Mouse (Mus musculus) left cerebral cortex, postnatal 14 days (tissue): Measurements from ENCODE around the gene Med9. TPM values are rescaled to one million over a fixed set of nuclear protein-coding genes. Genes with fewer than 3 reads are reported as not detected.

ENCODE experiments used
- DNase-seq, 2 experiments: peaks; one replicate each; pipeline ENCODE4 v3.0.0; 2021 to 2022; ENCODE audit warnings: low spot score in 2 of 2, mixed read lengths in 1 of 2
- intact Hi-C: fragments of 180-260 bp; cut with DNase I; formaldehyde crosslinking; loops from one replicate; pipeline ENCODE4 v1.15.1; 2025
- total RNA-seq, 2 experiments: library from RNA; stranded (reverse); gene quantifications; 2 replicates each; pipeline ENCODE4 v1.2.3; 2021

Med9 gene
- total RNA-seq, 2 experiments from 2014 or later: 34.0 to 34.2 TPM

DNA sequence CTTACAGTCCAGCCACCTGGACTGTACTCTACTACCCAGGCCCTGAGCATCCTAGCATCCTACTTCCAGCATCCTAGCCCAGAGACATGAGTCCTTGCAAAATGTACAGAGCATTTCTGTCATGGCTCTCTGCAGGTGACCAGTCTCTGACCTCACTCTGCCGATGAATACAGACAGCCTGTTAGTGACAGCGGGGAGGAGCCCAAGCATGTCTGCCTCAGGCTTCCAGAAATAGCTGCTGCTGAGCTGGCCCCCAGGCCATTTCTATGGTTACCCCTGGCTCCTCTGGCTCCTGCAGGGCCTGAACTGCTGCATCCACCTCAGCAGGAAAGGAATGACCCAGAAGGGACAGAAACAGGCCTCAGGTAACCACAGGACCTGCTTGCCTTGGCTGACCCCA lies 23.7 kb downstream of the Med9 start:
- intact Hi-C loops: no loop called here
- DNase-seq: no peak

DNA sequence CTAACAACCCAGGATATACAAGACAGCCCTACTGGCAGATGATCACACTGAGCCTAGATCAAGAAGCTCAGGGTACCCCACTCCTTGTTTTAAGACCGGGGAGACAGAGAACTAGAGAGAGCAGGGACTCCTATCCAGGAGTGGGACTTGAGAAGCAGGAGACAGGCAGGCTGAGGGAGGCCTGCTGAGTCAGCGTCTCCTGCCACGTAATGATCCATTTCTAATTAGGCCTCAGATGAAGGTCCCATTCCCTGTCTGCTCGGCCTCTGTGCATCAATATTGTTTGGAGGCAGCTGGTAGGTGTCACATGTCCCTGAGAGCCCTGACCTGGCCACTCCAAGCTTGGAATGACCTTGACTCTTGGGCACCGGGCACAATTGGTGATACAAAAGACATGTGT lies 25.4 kb downstream of the Med9 start:
- no peak for DNase-seq
- intact Hi-C loops: no loop called here

- DNase-seq: no peak
- intact Hi-C loops: no loop called here
Measured at GRCm38 (mm10) chr11:59975241-59975640, 27.2 kb downstream of the Med9 start.

DNA sequence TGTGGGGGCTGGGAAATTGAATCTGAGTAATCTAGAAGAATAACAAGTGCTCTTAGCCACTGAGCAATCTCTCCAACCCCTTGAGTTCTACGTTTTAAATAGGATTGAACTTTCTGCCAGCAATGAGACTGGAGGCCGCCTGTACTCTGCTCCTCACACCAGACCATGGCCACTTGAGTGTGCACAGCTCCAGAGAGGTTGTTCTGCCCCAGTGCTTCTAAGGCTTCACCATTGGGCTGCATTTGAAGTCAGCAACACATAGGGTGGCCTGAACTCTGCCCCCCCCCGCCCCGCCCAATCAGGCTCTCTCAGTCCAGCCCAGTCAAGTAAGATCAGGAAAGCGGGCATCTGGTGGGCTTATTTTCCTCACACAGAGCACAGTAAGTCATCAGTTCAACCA lies 29.8 kb downstream of the Med9 start:
- DNase-seq: no peak
- intact Hi-C loops: no loop called here

DNA sequence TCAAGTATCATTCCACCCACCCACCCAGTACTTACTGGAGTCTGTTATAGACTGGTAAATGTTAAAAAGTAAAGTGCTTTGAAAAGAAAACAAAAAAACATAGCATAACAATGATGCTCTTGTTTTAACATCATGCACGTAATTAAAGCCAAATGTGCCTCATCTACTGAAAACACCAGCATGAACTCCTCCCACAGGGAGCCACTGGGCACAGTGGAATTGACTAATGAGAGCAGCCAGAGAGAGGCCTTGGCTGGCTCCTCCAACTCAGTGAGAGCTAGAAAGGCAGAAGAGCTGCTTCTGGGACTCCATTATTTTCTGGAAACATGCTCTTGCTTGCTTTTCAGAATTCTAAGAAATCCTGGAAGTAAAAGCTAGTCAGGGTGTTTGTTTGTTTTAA lies 41.4 kb downstream of the Med9 start:
- intact Hi-C loops: no loop called here
- no peak for DNase-seq

- intact Hi-C loops: no loop called here
- DNase-seq: no peak
Measured at GRCm38 (mm10) chr11:59991365-59991764, 43.4 kb downstream of the Med9 start.

- intact Hi-C loops: no loop called here
Measured at GRCm38 (mm10) chr11:59994318-59994717, 46.3 kb downstream of the Med9 start.

DNA sequence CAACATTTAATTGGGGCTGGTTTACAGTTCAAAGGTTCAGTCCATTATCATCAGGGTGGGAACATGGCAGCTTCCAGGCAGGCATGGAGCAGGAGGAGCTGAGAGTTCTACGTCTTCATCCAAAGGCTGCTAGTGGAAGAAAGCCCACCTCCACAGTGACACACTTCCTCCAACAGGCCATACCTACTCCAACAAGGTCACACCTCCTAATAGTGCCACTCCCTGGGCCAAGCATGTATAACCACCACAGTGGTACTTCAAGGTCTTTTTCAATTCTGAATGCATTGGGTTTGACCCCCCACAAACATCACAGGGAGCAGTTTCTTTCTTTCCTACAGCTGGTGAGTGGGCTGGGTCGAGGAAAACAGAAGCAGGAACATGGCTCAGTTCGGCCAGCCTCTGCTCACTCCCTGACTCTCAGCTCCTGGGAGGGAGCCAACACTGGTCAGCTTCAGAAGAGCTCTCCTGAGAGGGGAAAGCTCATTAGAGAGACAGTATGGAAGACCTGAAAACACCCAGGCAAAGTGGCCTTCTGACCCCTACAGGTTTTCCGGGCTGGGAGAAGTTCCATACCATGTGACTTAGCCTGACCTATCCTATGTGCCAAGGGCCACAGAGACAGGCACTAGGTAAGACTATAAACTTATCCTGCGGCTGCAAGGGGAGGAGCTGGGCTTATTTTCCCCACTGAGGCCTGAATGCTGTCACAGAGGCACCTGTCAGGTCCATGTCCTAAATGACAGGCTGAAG lies 53.4 kb downstream of the Med9 start:
- DNase-seq: no peak
- intact Hi-C loops: no loop called here

More at GRCm38 (mm10) chr11:59994318-59994717, 46.3 kb downstream of the Med9 start:
- DNase-seq: no peak

GRCm38 (mm10) chr11:60003811-60004210 lies 55.8 kb downstream of the Med9 start:
- intact Hi-C loops: no loop called here
- peak; percentile 17 to 39 for DNase-seq

GRCm38 (mm10) chr11:60004716-60005115 lies 56.7 kb downstream of the Med9 start:
- intact Hi-C loops: no loop called here
- no peak for DNase-seq

- no peak for DNase-seq
- intact Hi-C loops: no loop called here
Measured at GRCm38 (mm10) chr11:60005866-60006265, 57.9 kb downstream of the Med9 start.

DNA sequence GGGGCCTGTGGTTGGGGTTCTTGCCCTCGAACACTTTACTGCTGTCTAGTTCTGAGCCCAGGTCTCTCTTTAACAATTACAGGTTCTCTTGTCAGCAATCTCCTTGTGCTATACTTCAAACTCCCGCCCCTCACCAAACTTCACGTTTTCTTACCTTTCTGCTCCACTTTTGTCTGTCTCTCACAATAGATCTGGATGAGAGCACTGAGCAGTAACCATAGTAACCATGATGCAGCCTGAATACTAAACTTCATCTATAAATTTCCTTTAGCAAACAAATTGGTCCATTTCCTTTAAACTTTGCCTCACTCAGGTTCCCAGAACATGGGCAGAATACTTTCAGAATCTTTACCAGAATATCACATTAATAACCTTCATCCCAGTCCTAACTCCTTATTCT lies 61.4 kb downstream of the Med9 start:
- DNase-seq: no peak
- intact Hi-C loops: no loop called here

GRCm38 (mm10) chr11:60011516-60011915 lies 63.5 kb downstream of the Med9 start:
- intact Hi-C loops: no loop called here

More at GRCm38 (mm10) chr11:60011516-60011915, 63.5 kb downstream of the Med9 start:
- DNase-seq: peak in 1 of 2 experiments; percentile 23

Other genes starting within 250 kb of the Med9 start
- gene Pld6, start 160.6 kb upstream of the Med9 start, total RNA-seq: 1 to 10 TPM in 1 of 2 experiments, under 1 TPM in 1; 0.89 to 1.9 TPM
- gene Flcn, start 138.2 kb upstream of the Med9 start, total RNA-seq: 10 to 100 TPM; 37.0 to 38.7 TPM
- gene Nt5m, start 108.8 kb upstream of the Med9 start, total RNA-seq: 10 to 100 TPM; 55.4 to 61.5 TPM
- gene Cops3, start 108.4 kb upstream of the Med9 start, total RNA-seq: 10 to 100 TPM; 67.4 to 68.9 TPM
- gene Rasd1, start 16.7 kb downstream of the Med9 start, total RNA-seq: 1 to 10 TPM; 6.5 to 6.6 TPM
- 1 to 10 TPM; 4.9 to 6.1 TPM for gene Pemt, start 98.3 kb downstream of the Med9 start, total RNA-seq
- 10 to 100 TPM; 58.8 to 60.5 TPM for gene Rai1, start 156.8 kb downstream of the Med9 start, total RNA-seq